ENCODE assay signal across 12 mouse cellular contexts in the genomic region with DNA sequence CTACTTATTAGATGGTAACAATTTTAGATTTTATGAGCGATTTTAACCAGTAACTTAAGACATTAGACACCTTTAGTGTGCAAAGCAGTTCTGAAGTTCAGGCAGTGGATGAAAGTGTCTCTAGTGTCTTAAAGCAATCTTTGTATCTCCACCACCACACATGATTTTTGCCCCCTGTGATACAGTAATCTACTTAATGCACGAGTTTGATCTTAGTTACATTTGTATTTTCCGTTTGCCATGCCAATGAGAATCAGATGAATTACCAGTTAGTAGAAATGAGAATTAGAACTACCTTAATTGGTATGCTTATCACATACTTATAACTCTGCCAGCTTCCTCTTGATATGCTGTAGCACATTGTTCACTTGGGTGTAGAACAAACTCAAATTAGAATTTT.
DNase-seq lines count a peak whose midpoint lies in the region; ATAC-seq and TF ChIP-seq lines count a peak whose summit lies in the region.
"Had no signal": no experiment of that assay in that cellular context is flagged by ENCODE, and none has a peak within 500 bp of the region (broad histone marks: within the 10 kb centered on the region; RNA-seq: fewer than 3 reads in every experiment).

No protein-coding gene starts in this region.

- H3K27me3 ChIP-seq in kidney, adult 2 months (replicated peaks; ENCODE audit: control insufficient read depth, insufficient read depth, low read length) = no peaks in the 10 kb centered on the region
- no peaks in the 10 kb centered on the region for H3K27me3 ChIP-seq in embryonic facial prominence, embryonic 15.5 days
- H3K27me3 ChIP-seq in midbrain, embryonic 12.5 days = no peaks in the 10 kb centered on the region

- H3K4me1 ChIP-seq in kidney, adult 2 months (ENCODE audit: control insufficient read depth, insufficient read depth, low read length) = no peaks in the 10 kb centered on the region
- H3K4me1 ChIP-seq in embryonic facial prominence, embryonic 15.5 days = no peaks in the 10 kb centered on the region; the same call in 1 of the 2 replicates
- peaks cover 15% of the 10 kb centered on the region for H3K4me1 ChIP-seq in midbrain, embryonic 12.5 days

- no peak for TF ChIP-seq CTCF in kidney, adult 2 months (conservative IDR thresholded peaks at IDR 0.05; ENCODE audit: insufficient read depth, insufficient read length, low read depth, low read length)

- no peaks in the 10 kb centered on the region for H3K9me3 ChIP-seq in embryonic facial prominence, embryonic 15.5 days (replicated peaks)
- no peaks in the 10 kb centered on the region for H3K9me3 ChIP-seq in midbrain, embryonic 12.5 days

- no peak overlapping the region; the same call in 1 of the 2 replicates for H3K4me2 ChIP-seq in embryonic facial prominence, embryonic 15.5 days (replicated peaks)
- peak overlapping the region; percentile 24 for H3K4me2 ChIP-seq in midbrain, embryonic 12.5 days (replicated peaks)

- peak; percentile 8 for DNase-seq in kidney, adult 2 months
- no peak for DNase-seq in kidney, postnatal 4 days
- peak; percentile 34 for DNase-seq in adipocyte (ENCODE audit: low spot score)
- no peak for DNase-seq in thymus, postnatal 10 days (ENCODE audit: low spot score in 2 of 2)
- no peak for DNase-seq in embryo, embryonic 10 days (ENCODE audit: low spot score)
- DNase-seq: adrenal gland, adult 2 months; cerebellum, postnatal 10 days; kidney, postnatal 36 days; right cerebral cortex, postnatal 14 days had no signal

- ATAC-seq in embryonic facial prominence, embryonic 15.5 days (ENCODE audit: insufficient number of reproducible peaks, low FRiP score, low TSS enrichment, low read depth) = no peak
- ATAC-seq in midbrain, embryonic 12.5 days (ENCODE audit: low FRiP score, low read depth) = no peak
- ATAC-seq in inflammation-experienced regulatory T-cells, adult 6 months = no peak

- 60% methylated on average over 3 of the region's 3 CpGs for WGBS in kidney, adult 2 months
- WGBS in embryonic facial prominence, embryonic 15.5 days = 57% methylated on average over 3 of the region's 3 CpGs
- WGBS in midbrain, embryonic 12.5 days = 72% methylated on average over 3 of the region's 3 CpGs

- H3K36me3 ChIP-seq in kidney, adult 2 months (ENCODE audit: control insufficient read depth, insufficient read depth, low read length) = no peaks in the 10 kb centered on the region
- 0 out of 2 replicates have a peak, but pooled peaks cover 2% of the 10 kb centered on the region for H3K36me3 ChIP-seq in embryonic facial prominence, embryonic 15.5 days
- peaks cover under 1% of the 10 kb centered on the region for H3K36me3 ChIP-seq in midbrain, embryonic 12.5 days

- H3K9ac ChIP-seq in embryonic facial prominence, embryonic 15.5 days = no peak overlapping the region
- H3K9ac ChIP-seq in midbrain, embryonic 12.5 days (replicated peaks) = no peak overlapping the region

- H3K27ac ChIP-seq in kidney, adult 2 months (ENCODE audit: insufficient read depth, low read depth, low read length) = no peak overlapping the region
- H3K27ac ChIP-seq in embryonic facial prominence, embryonic 15.5 days (replicated peaks) = no peak overlapping the region
- no peak overlapping the region for H3K27ac ChIP-seq in midbrain, embryonic 12.5 days (replicated peaks)

- no peak for TF ChIP-seq POLR2A in kidney, adult 2 months (IDR thresholded peaks at IDR 0.05; ENCODE audit: low read depth, low read length)

- no peak overlapping the region for H3K4me3 ChIP-seq in kidney, adult 2 months (ENCODE audit: insufficient read depth, low read depth, low read length)
- H3K4me3 ChIP-seq in embryonic facial prominence, embryonic 15.5 days (replicated peaks) = peak overlapping the region; percentile 28
- H3K4me3 ChIP-seq in midbrain, embryonic 12.5 days = peak overlapping the region; percentile 27; the same call in 1 of the 2 replicates

Comparison
In these comparisons a context has a peak if more than half of its experiments do, and no peak if none do; other contexts are left out.
1. DNase-seq: peak in kidney, adult 2 months (single experiment) and adipocyte (single experiment); none in kidney, postnatal 4 days (0 of 2), thymus, postnatal 10 days (0 of 2) and embryo, embryonic 10 days (single experiment).